Mouse (Mus musculus) heart, postnatal 14 days (tissue): ENCODE measurements at regions not wholly inside any gene's neighbourhood (a gene's known extent, or its start where the extent isn't known, plus 50 kb on each side); places are given as distances from the start of the nearest gene placed in this dataset.

Source experiments
- DNase-seq, 2 experiments: peaks; one replicate each; pipeline ENCODE4 v3.0.0; 2021 to 2022
- intact Hi-C: fragments of 180-260 bp; cut with DNase I; formaldehyde crosslinking; loops from one replicate; pipeline ENCODE4 v1.15.1; 2025

DNA sequence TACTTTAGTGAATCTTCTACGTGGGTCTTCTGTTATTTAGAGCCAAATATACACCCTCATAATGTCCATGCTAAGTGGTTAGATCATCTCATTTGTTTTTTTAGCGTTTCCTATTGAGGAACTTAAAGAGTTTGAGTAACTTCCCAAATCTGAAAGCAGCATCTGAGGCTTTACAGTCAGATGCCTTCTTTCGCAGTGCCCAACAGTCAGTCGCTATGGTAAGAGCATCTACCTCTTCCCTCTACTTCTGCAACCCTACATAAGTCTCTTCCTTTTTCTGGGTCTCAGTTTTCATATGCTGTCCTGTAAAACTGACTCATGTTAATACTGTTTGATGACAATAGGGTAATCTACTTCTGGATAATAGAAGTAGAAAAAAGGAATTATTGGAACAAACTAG lies 146.8 kb downstream of the Ktn1 start:
- intact Hi-C loops = no loop called here
- DNase-seq = no peak

GRCm38 (mm10) chr14:47798203-47798602 lies 150.0 kb downstream of the Ktn1 start:
- no peak for DNase-seq
- intact Hi-C loops = no loop called here

- no peak for DNase-seq
- intact Hi-C loops = no loop called here
Measured at GRCm38 (mm10) chr14:47799564-47799963, 151.3 kb downstream of the Ktn1 start.

DNA sequence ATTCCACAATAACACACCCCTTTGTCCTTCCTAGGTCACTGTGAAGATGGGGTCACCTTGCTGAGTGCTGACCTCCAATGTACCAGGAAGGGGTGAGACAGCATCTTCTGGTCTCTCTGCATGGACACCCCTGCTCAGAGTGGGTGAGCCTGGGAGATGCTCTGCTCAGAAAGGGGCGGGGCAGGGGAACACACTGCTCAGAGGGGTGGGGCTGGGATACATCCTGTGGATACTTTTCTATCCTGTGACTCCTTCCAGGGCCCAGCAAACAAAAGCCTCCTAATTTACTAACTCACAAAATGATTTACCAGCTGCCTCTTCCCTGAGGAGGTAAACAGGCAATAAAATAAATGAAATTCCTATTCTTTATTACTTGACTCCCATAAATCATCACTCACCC lies 157.0 kb downstream of the Ktn1 start:
- intact Hi-C loops = no loop called here
- no peak for DNase-seq

- intact Hi-C loops = no loop called here
- DNase-seq = peak in 1 of 2 experiments; percentile 14
Measured at GRCm38 (mm10) chr14:47805771-47806535, 157.7 kb downstream of the Ktn1 start.

- no peak for DNase-seq
- intact Hi-C loops = no loop called here
Measured at GRCm38 (mm10) chr14:47808097-47808910, 160.1 kb downstream of the Ktn1 start.

- intact Hi-C loops = no loop called here
- no peak for DNase-seq
Measured at GRCm38 (mm10) chr14:47818224-47818623, 170.0 kb downstream of the Ktn1 start.

GRCm38 (mm10) chr14:47818641-47819040 lies 170.4 kb downstream of the Ktn1 start:
- no peak for DNase-seq
- intact Hi-C loops = no loop called here

- no peak for DNase-seq
- intact Hi-C loops = no loop called here
Measured at GRCm38 (mm10) chr14:47820571-47821143, 172.4 kb downstream of the Ktn1 start.

DNA sequence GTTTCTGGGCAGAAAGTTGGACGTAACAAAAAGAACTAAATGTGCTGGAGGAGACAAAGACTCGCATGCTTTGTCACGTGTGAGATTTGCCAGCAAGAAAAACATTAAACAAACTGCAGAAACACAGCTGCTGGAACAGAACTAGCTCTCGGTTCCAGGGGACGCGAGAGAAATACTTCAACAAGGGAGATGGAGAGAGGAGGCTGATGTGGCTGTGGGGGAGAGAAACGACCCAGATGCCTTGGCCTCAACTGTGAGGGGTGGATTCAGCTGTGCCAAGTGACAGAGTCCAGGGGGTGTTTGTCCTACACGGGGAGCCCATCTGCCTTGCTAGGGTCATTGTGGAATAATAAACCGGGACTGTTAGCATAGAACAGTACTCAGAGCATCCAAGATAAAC lies 174.9 kb downstream of the Ktn1 start:
- intact Hi-C loops = no loop called here
- no peak for DNase-seq

DNA sequence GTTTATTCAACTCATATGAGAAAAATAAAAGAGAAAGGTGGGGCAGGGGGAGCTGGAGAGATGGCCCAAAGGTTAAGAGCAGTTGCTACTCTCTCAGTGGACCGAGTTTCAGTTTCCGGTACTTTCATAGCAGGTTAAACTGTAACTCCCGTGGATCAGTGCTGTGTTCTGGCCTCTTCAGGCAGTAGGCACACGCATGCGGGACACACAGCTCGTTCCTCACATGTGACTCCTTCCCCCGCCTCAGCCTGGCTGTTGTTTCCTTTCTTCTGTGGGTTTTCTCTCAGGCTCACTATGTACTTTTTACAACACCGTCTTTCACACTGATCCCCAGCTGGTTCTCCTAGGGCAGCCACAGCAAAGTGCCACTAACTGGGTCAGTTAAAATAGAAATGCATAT lies 175.4 kb downstream of the Ktn1 start:
- no peak for DNase-seq
- intact Hi-C loops = no loop called here

DNA sequence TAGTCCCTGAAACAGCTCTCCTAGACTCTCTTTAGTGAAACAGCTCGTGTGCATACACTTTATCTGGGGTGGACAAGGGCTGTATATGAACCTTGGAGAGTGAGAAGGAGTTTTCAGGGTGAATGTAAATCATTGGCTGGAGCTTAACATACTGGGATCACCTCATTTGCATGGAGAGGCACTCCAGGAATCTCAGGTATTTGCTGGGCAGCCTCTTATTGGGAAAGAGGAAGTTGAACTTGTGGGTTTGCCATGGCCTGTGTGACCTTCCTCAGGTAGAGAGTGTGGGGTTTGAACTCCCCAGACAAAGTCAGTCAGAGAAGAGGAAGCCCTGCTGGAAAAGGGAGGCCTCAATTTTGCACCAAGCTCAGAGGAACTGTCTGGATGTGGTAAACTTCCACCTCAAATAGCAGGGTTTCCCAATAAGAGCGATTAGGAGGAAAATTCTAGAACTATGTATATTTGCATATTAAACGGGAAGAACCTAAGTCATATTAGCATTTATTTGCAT lies 177.3 kb downstream of the Ktn1 start:
- DNase-seq = no peak
- intact Hi-C loops = no loop called here

- intact Hi-C loops = no loop called here
- no peak for DNase-seq
Measured at GRCm38 (mm10) chr14:47826545-47826944, 178.3 kb downstream of the Ktn1 start.

DNA sequence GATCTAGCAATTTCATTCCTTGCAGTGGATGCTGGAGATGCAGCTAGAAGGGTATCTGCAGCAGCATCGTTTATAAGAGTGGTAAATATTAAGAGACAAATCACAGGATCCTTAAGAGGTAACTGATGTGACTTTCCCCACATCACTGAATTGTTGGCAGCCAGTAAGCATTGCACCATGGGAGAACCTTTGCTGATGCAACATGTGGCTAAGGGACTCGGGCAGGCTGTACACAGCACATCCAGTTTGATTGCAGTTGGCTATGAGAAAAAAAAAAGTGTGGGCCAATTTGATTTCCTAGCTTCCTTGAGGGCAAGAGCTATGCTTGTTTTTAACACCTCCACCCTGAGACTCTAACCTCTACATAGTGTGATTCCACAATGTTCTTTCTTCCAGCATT lies 179.4 kb downstream of the Ktn1 start:
- intact Hi-C loops = no loop called here

DNA sequence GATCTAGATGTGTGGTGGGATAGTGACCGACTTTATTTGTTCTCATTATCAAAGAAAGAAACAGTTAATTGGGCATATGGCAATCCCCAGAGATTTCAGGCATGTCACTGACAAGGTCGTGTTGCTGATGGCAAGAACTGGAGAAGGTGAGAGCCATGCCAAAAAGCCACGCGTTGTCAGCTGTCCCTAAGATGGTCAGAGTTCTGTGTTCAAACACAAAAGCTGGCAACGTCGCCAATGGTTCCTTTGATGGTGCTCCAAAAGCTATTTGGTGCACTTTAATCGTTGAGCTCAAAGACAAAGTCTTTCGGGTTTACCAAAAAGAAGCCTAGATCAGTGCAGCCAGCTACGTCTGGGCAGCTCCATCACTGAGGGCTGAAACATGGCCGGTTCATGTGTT lies 185.4 kb downstream of the Ktn1 start:
- no peak for DNase-seq
- intact Hi-C loops = no loop called here

More for the DNA sequence above, 179.4 kb downstream of the Ktn1 start:
- no peak for DNase-seq

- no peak for DNase-seq
- intact Hi-C loops = no loop called here
Measured at GRCm38 (mm10) chr14:47835408-47835807, 187.2 kb downstream of the Ktn1 start.

GRCm38 (mm10) chr14:47839493-47840215 lies 191.4 kb downstream of the Ktn1 start:
- intact Hi-C loops = no loop called here
- no peak for DNase-seq

DNA sequence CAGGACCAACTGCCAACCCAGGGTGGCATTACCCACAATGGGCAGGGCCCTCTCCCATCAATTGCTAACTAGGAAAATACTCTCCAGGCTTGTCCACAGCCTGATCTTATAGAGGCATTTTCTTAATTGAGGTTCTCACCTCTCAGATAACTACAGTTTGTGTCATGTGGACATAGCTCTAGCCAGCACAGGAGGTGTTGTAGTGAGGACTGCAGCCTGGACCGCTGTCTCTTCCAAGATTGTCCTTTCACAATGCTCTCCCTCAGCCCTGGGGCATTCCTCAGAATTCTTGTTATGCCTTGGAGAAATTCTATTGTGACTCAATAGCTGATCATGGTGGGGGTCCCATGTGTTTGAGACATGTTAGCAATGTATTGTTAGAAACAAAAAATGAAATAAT lies 196.1 kb downstream of the Ktn1 start:
- no peak for DNase-seq
- intact Hi-C loops = no loop called here

DNA sequence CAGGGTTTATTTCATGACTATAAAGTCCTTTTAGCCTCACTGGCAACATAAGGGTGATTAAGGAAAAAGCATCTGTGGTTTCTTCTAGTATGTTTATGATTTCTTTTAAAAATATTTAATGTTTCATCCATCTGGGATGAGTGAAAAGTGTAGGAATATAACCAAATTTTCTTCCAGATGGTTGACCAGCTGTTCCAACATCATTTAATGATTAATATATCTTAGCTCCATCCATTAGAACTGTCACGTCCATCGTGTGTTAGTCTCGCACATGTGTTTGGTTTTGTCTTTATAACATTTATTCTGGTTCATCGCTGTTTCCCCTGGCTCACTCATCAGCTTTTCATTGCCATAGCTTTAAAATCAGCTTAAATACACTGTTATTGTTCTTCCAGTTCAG lies 200.6 kb downstream of the Ktn1 start:
- intact Hi-C loops = no loop called here
- DNase-seq = no peak

- intact Hi-C loops = no loop called here
- DNase-seq = no peak
Measured at GRCm38 (mm10) chr14:47856280-47856765, 208.1 kb downstream of the Ktn1 start.

- intact Hi-C loops = no loop called here
- no peak for DNase-seq
Measured at GRCm38 (mm10) chr14:47857271-47857670, 209.0 kb downstream of the Ktn1 start.
